Mouse (Mus musculus) hindbrain, embryonic 12.5 days (tissue): ENCODE data around the gene Acap2. TPM values are rescaled to one million over a fixed set of nuclear protein-coding genes. Genes with fewer than 3 reads are reported as not detected.

Source experiments
- ATAC-seq: fragments of 200-750 bp; cut with Nextera tagmentation; 2 replicates; pipeline ENCODE4 v1.8.0; 2017; ENCODE audit warnings: moderate TSS enrichment; ENCODE audit not compliant: low FRiP score
- H3K27ac ChIP-seq: fragments of 300-500 bp; sonication (generic); 2 replicates; pipeline ENCODE4 v1.5.1; 2016; ENCODE audit warnings: mild to moderate bottlenecking
- H3K27me3 ChIP-seq: fragments of 300-500 bp; sonication (generic); 2 replicates; pipeline ENCODE4 v1.6.1; 2016; ENCODE audit warnings: mild to moderate bottlenecking
- H3K36me3 ChIP-seq: fragments of 300-500 bp; sonication (generic); 2 replicates; pipeline ENCODE4 v1.6.1; 2016; ENCODE audit warnings: mild to moderate bottlenecking
- H3K4me1 ChIP-seq: fragments of 300-500 bp; sonication (generic); 2 replicates; pipeline ENCODE4 v1.6.1; 2016
- H3K4me2 ChIP-seq: fragments of 300-500 bp; sonication (generic); replicated peaks from 2 replicates; pipeline ENCODE4 v1.6.1; 2016; ENCODE audit warnings: mild to moderate bottlenecking
- H3K4me3 ChIP-seq: fragments of 300-500 bp; sonication (generic); 2 replicates; pipeline ENCODE4 v1.5.1; 2016; ENCODE audit warnings: mild to moderate bottlenecking
- H3K9ac ChIP-seq: fragments of 300-500 bp; sonication (generic); 2 replicates; pipeline ENCODE4 v1.6.1; 2016; ENCODE audit warnings: mild to moderate bottlenecking, moderate library complexity
- H3K9me3 ChIP-seq: fragments of 300-500 bp; sonication (generic); replicated peaks from 2 replicates; pipeline ENCODE4 v1.6.1; 2016; ENCODE audit warnings: mild to moderate bottlenecking
- WGBS: fragments of 180-500 bp; shearing (Covaris S2); methylation state at CpG from one replicate; pipeline ENCODE4 v1.1.7; 2016; 5-methylcytosine and 5-hydroxymethylcytosine counted together
- polyA plus RNA-seq: library from polyadenylated mRNA; unstranded; fragments of >200 nt; fragmentation: Nextera tagmentation; extraction: Ambion mirVana; gene quantifications from 2 replicates; pipeline ENCODE4 v1.2.1, GENCODE M21; 2016

The Acap2 gene
- polyA plus RNA-seq, 1 experiment from 2014 or later = 23.3 TPM

GRCm38 (mm10) chr16:31165467-31165866, 35.6 kb downstream of the Acap2 start:
- Histone ChIP-seq H3K9ac (no peak overlapping the region), H3K36me3 (peaks cover 5% of the 10 kb centered on the region; the same call in 1 of the 2 replicates), H3K4me1 (peaks cover 18% of the 10 kb centered on the region), H3K4me3 (no peak overlapping the region), H3K9me3 (peaks cover 4% of the 10 kb centered on the region; the same call in 1 of the 2 replicates), H3K4me2 (no peak overlapping the region), H3K27me3 (no peaks in the 10 kb centered on the region), H3K27ac (no peak overlapping the region)
- WGBS = 75% methylated on average over 4 of the region's 4 CpGs
- ATAC-seq = no peak

DNA sequence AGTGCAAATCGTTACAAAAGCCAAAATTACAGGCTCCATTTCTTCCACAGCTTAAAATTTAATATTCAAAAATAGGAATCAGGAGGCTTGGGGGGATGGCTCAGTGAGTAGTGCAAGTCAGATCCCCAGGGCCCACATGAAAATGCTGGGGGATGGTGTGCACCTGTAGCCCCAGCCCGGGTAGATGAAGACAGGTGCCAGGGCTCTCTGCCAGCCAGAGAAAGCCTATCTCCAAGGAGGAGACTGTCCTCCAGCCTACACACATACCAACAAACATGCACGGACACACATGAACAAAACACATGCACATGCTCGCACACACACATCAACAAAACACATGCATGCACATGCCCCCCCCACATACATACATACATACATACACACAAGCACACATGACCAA, 36.9 kb downstream of the Acap2 start:
- 92% methylated on average over 4 of the region's 4 CpGs for WGBS
- H3K4me1 ChIP-seq = peaks cover 18% of the 10 kb centered on the region
- H3K36me3 ChIP-seq = peaks cover 9% of the 10 kb centered on the region; the same call in 1 of the 2 replicates

GRCm38 (mm10) chr16:31160486-31160885, 40.6 kb downstream of the Acap2 start:
- Histone ChIP-seq H3K27me3 (no peaks in the 10 kb centered on the region), H3K27ac (no peak overlapping the region), H3K4me3 (no peak overlapping the region), H3K4me1 (no peaks in the 10 kb centered on the region), H3K36me3 (peaks cover 41% of the 10 kb centered on the region), H3K9ac (no peak overlapping the region), H3K9me3 (peaks cover 26% of the 10 kb centered on the region), H3K4me2 (no peak overlapping the region)
- no peak for ATAC-seq
- WGBS = 76% methylated on average over 6 of the region's 6 CpGs

More for the DNA sequence above, 36.9 kb downstream of the Acap2 start:
- Histone ChIP-seq H3K9me3 (peaks cover 4% of the 10 kb centered on the region; the same call in 1 of the 2 replicates), H3K4me2 (no peak overlapping the region), H3K4me3 (no peak overlapping the region), H3K9ac (no peak overlapping the region), H3K27ac (no peak overlapping the region), H3K27me3 (no peaks in the 10 kb centered on the region)
- ATAC-seq = no peak

DNA sequence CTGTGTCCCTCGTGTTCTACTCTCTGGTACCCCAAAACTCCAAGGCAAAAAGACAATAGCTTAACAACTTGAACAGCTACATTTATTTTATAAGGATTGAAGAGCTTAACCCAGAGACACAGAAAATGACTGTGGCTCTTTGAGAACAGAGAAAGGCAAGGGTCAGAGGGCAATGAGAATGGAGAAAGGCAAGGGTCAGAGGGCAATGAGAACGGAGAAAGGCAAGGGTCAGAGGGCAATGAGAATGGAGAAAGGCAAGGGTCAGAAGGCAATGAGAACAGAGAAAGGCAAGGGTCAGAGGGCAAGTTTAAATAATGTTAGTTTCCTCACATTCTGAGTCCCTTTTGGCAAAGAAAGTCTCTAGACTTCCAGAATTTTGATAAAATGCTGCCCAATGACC, 41.6 kb downstream of the Acap2 start:
- peaks cover 47% of the 10 kb centered on the region for H3K36me3 ChIP-seq
- no peaks in the 10 kb centered on the region for H3K27me3 ChIP-seq
- WGBS = 16% methylated on average over 2 of the region's 2 CpGs
- no peak overlapping the region for H3K27ac ChIP-seq
- ATAC-seq = no peak
- H3K9ac ChIP-seq = no peak overlapping the region
- no peak overlapping the region for H3K4me3 ChIP-seq
- peaks cover 31% of the 10 kb centered on the region for H3K9me3 ChIP-seq
- H3K4me1 ChIP-seq = no peaks in the 10 kb centered on the region
- no peak overlapping the region for H3K4me2 ChIP-seq

DNA sequence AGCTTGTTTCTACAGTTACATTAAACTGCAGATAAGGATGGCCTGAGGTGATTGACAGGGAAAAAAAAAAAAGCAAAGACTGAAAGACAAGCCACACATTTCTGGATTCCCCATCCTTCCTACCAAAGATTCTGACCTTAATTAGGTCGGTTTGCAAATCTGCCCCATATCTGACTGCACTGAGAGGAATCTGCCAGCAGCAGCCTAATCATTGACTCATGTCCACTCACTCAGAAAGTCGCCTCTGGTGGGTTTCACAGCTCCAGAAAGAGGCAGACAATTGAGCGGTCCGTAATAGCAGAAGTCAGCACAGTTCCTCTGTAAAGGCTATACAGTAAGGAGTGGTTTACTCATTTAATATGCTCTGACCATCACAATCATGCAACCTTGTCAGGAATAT, 51.2 kb downstream of the Acap2 start:
- no peak for ATAC-seq
- Histone ChIP-seq H3K4me1 (no peaks in the 10 kb centered on the region), H3K36me3 (0 out of 2 replicates have a peak, but pooled peaks cover 7% of the 10 kb centered on the region), H3K27ac (no peak overlapping the region), H3K9ac (no peak overlapping the region), H3K9me3 (no peaks in the 10 kb centered on the region), H3K4me3 (no peak overlapping the region), H3K4me2 (no peak overlapping the region), H3K27me3 (no peaks in the 10 kb centered on the region)
- WGBS = 89% methylated on average over 4 of the region's 4 CpGs

DNA sequence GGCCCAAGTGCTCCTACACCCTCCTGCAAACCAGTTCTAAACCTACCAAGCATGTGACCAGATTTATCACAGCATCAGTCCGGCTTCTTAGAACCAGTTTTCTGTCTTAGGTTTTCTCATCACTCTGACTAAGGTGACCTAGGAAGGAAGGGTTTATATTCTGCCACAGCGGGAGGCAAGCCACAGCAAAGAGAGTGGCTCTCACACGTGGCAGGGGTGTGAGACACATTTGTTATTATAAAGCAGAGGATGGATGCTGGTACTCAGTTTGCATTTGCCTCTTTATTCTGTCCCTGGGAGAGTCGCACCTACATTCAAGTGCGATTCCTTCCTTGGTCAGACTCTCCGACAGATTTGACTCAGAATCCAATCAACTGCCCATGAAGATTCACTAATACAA, 52.2 kb downstream of the Acap2 start:
- H3K4me3 ChIP-seq = no peak overlapping the region
- no peaks in the 10 kb centered on the region for H3K27me3 ChIP-seq
- H3K9me3 ChIP-seq = no peaks in the 10 kb centered on the region
- H3K36me3 ChIP-seq = 0 out of 2 replicates have a peak, but pooled peaks cover 6% of the 10 kb centered on the region
- no peak overlapping the region for H3K4me2 ChIP-seq
- WGBS = 83% methylated on average over 6 of the region's 6 CpGs
- H3K27ac ChIP-seq = no peak overlapping the region
- H3K9ac ChIP-seq = no peak overlapping the region
- no peaks in the 10 kb centered on the region for H3K4me1 ChIP-seq
- no peak for ATAC-seq

DNA sequence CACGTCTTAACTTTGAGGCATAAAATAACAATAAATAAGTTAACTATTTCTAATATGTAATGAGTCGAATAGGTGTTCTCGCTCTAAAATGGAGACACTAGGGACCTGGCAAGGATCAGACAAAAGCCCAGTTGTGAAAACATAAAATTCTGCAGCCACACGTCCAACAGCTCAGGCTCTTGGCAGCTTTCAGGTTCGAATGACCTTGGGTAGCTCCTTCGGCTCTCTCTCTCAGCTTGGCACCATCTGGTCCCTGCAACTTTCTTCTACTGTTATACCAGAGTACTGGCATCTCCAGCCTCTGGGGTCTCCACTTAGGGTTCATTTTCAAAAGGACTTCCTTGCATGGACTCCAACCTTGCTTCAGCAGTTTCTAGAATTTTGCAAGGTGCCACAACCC, 53.3 kb downstream of the Acap2 start:
- no peaks in the 10 kb centered on the region for H3K9me3 ChIP-seq
- no peak overlapping the region for H3K27ac ChIP-seq
- no peak overlapping the region for H3K9ac ChIP-seq
- 0 out of 2 replicates have a peak, but pooled peaks cover 6% of the 10 kb centered on the region for H3K36me3 ChIP-seq
- no peaks in the 10 kb centered on the region for H3K4me1 ChIP-seq
- WGBS = 88% methylated on average over 6 of the region's 6 CpGs
- no peak for ATAC-seq
- H3K27me3 ChIP-seq = no peaks in the 10 kb centered on the region
- H3K4me2 ChIP-seq = no peak overlapping the region
- H3K4me3 ChIP-seq = no peak overlapping the region

- WGBS = 45% methylated on average over 6 of the region's 6 CpGs
- H3K4me3 ChIP-seq = no peak overlapping the region
- no peak overlapping the region for H3K4me2 ChIP-seq
- no peak overlapping the region for H3K27ac ChIP-seq
- ATAC-seq = no peak
- no peak overlapping the region for H3K9ac ChIP-seq
- no peaks in the 10 kb centered on the region for H3K27me3 ChIP-seq
- H3K9me3 ChIP-seq = no peaks in the 10 kb centered on the region
- H3K36me3 ChIP-seq = peaks cover 9% of the 10 kb centered on the region
- H3K4me1 ChIP-seq = 0 out of 2 replicates have a peak, but pooled peaks cover 3% of the 10 kb centered on the region
These were observed 59.1 kb downstream of the Acap2 start for GRCm38 (mm10) chr16:31141916-31142315.

DNA sequence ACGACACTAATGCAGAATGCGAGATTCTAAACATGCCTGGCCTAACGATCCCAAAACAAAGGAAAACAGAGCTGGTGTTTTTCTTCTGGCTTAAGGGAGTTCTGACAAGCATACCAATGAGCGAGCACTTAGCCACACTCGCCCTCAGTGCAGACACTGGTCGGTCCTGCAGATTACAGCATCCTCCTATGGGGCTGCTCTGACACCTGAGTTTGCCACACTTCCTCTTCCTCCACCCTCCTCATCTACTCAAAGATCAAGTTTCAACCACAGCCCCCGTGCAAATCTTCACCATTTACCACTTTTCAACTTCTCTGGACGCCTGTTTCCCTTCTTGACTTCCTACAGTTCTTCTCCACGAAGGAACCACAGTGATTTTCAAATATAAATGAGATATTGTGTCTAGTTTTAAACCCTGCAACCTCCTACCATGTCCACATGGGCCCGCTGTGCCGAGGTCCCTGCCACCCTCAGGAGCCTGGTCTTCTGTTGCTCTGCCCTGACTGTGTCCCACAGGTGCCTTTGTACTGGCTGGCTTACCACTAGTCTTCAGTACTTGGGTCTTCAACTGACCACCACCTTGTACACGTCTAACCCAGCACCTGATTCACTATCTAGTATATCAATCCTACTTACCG, 64.3 kb downstream of the Acap2 start:
- Histone ChIP-seq H3K4me3 (no peak overlapping the region), H3K27me3 (no peaks in the 10 kb centered on the region), H3K9me3 (no peaks in the 10 kb centered on the region), H3K9ac (no peak overlapping the region), H3K4me1 (peaks cover 7% of the 10 kb centered on the region; the same call in 1 of the 2 replicates), H3K4me2 (no peak overlapping the region), H3K36me3 (peaks cover 14% of the 10 kb centered on the region), H3K27ac (peak overlapping the region; percentile 30; the same call in 1 of the 2 replicates)
- ATAC-seq = no peak
- 71% methylated on average over 13 of the region's 13 CpGs for WGBS

- no peaks in the 10 kb centered on the region for H3K9me3 ChIP-seq
- H3K36me3 ChIP-seq = peaks cover 14% of the 10 kb centered on the region
- peaks cover 7% of the 10 kb centered on the region; the same call in 1 of the 2 replicates for H3K4me1 ChIP-seq
- H3K27ac ChIP-seq = peak overlapping the region; percentile 67
- no peaks in the 10 kb centered on the region for H3K27me3 ChIP-seq
- ATAC-seq = no peak
- no peak overlapping the region for H3K4me2 ChIP-seq
- no peak overlapping the region for H3K4me3 ChIP-seq
- H3K9ac ChIP-seq = no peak overlapping the region
- WGBS = 54% methylated on average over 8 of the region's 8 CpGs
These were observed 65.5 kb downstream of the Acap2 start for GRCm38 (mm10) chr16:31135519-31135918.

DNA sequence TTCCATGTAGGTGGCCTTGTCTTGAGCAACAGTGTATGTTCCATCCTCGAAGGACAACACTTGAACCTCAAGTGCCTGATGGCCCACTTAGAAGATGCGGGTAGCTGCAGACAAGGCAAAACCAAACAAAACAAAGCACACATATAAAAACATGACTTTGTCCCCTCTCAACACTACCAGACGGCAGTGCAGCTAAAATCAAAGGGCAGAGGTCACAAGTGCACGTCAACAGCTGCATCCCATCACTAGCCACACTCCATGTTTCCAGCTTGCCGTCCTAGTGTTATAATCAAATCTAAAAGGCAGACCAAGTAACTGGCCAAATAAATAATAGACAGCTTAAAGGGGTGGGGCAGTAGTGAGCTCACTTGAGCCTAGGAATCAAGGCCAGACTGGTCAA, 69.5 kb downstream of the Acap2 start:
- Histone ChIP-seq H3K27ac (no peak overlapping the region), H3K4me1 (peaks cover 3% of the 10 kb centered on the region; the same call in 1 of the 2 replicates), H3K4me3 (no peak overlapping the region), H3K36me3 (peaks cover 8% of the 10 kb centered on the region; the same call in 1 of the 2 replicates), H3K9me3 (no peaks in the 10 kb centered on the region), H3K9ac (no peak overlapping the region), H3K4me2 (no peak overlapping the region), H3K27me3 (no peaks in the 10 kb centered on the region)
- ATAC-seq = no peak
- 61% methylated on average over 5 of the region's 5 CpGs for WGBS

DNA sequence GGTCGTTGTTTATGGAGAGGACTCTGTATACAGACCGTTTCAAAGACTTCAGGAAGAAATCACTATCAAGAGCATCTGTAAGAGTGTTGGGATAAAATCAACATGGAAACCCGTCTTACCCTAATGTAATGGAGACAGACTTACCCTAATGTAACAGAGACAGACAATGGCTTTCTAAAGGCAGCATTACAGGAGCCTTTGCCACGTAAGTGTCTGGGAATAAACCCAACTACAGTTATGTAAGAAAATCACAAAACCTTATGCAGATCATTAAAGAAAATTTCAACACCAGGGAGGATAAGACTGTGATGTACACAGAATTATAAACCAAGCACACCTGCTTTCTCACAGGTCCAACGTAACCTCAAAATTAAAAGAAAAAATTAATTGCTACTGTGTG, 72.9 kb downstream of the Acap2 start:
- no peak overlapping the region for H3K4me3 ChIP-seq
- WGBS = 92% methylated on average over 5 of the region's 5 CpGs
- no peaks in the 10 kb centered on the region for H3K4me1 ChIP-seq
- H3K27ac ChIP-seq = no peak overlapping the region
- no peaks in the 10 kb centered on the region for H3K9me3 ChIP-seq
- no peak overlapping the region for H3K4me2 ChIP-seq
- no peak for ATAC-seq
- H3K9ac ChIP-seq = no peak overlapping the region
- no peaks in the 10 kb centered on the region for H3K27me3 ChIP-seq
- peaks cover 14% of the 10 kb centered on the region for H3K36me3 ChIP-seq

DNA sequence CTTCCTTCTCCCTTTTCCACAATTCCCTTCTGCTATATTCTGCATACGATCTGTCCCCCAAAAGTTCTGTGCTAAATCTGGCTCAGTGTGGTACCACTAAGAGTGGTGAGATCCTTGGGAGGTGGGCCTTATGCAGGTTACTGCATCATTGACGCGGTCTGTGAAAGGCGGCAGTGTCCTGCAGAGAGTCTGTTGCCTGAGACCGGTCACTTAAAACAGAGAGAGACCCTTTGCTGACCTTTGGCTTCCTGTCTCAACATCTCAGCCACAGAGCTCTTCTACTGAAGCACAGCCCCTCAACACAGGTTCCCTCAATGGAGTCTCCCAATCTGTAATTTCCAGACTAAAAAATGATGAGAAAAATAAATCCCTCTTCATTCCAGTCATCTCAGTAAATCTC, 76.1 kb downstream of the Acap2 start:
- H3K9me3 ChIP-seq = no peaks in the 10 kb centered on the region
- H3K4me1 ChIP-seq = no peaks in the 10 kb centered on the region
- no peak overlapping the region for H3K9ac ChIP-seq
- no peak overlapping the region for H3K4me3 ChIP-seq
- H3K27me3 ChIP-seq = no peaks in the 10 kb centered on the region
- H3K27ac ChIP-seq = no peak overlapping the region
- H3K4me2 ChIP-seq = no peak overlapping the region
- peaks cover 16% of the 10 kb centered on the region for H3K36me3 ChIP-seq
- no peak for ATAC-seq
- 53% methylated on average over 5 of the region's 5 CpGs for WGBS
